Mouse (Mus musculus): Measurements from ENCODE around the gene Dapk2. TPM values are rescaled to one million over a fixed set of nuclear protein-coding genes. Genes with fewer than 3 reads are reported as not detected.

The Dapk2 gene
- polyA plus RNA-seq, 1 experiment: 22.8 TPM

DNA sequence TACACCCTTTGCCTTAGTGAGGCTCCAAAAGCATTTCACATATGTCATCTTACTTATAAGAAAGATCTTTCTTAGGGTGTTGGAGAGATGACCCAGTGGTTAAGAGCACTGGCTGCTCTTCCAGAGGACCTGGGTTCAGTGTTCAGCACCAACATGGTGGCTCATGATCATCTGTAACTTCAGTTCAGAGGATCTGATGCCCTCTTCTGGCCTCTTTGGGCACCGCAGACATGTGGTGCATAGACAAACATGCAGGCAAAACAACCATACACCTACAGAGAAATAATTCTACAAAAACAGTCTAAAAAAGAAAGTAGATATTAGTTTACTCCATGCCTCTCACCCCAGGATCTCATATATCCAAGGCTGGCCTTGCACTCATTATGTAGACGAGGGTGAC lies 2.1 kb downstream of the Dapk2 start:
- Histone ChIP-seq H3K27me3 (ENCODE audit: control insufficient read depth, insufficient read depth, insufficient read length) (no peaks in the 10 kb centered on the region), H3K4me3 (ENCODE audit: insufficient read depth, poor library complexity, severe bottlenecking) (no peak overlapping the region), H3K79me3 (ENCODE audit: low read depth) (no peaks in the 10 kb centered on the region), H3K79me2 (ENCODE audit: control insufficient read depth, insufficient read depth) (no peaks in the 10 kb centered on the region), H3K36me3 (ENCODE audit: control insufficient read depth, insufficient read depth) (no peaks in the 10 kb centered on the region), H3ac (ENCODE audit: control insufficient read depth, insufficient read length, low read depth) (no peak overlapping the region)
- TF ChIP-seq CTCF (IDR thresholded peaks at IDR 0.05; ENCODE audit: control insufficient read depth, insufficient read depth, insufficient read length) (no peak), FOSL1 (IDR thresholded peaks at IDR 0.05; ENCODE audit: insufficient read depth, low read length, poor library complexity, severe bottlenecking) (no peak), USF1 (IDR thresholded peaks at IDR 0.05; ENCODE audit: low read depth) (no peak), MAX (IDR thresholded peaks at IDR 0.05) (no peak), CEBPB (IDR thresholded peaks at IDR 0.05; ENCODE audit: low read depth) (no peak), MYOG (IDR thresholded peaks at IDR 0.05; ENCODE audit: control insufficient read depth, extremely low read depth, insufficient read length) (no peak), MYOD1 (IDR thresholded peaks at IDR 0.05; ENCODE audit: control insufficient read depth, insufficient read length, low read depth) (no peak)

GRCm38 (mm10) chr9:66162995-66163394 lies 5.0 kb downstream of the Dapk2 start:
- TF ChIP-seq MYOD1 (IDR thresholded peaks at IDR 0.05; ENCODE audit: control insufficient read depth, insufficient read length, low read depth) (no peak), MYOG (IDR thresholded peaks at IDR 0.05; ENCODE audit: control insufficient read depth, extremely low read depth, insufficient read length) (no peak), USF1 (IDR thresholded peaks at IDR 0.05; ENCODE audit: low read depth) (no peak), MAX (IDR thresholded peaks at IDR 0.05) (no peak), FOSL1 (IDR thresholded peaks at IDR 0.05; ENCODE audit: insufficient read depth, low read length, poor library complexity, severe bottlenecking) (no peak), CEBPB (IDR thresholded peaks at IDR 0.05; ENCODE audit: low read depth) (no peak), CTCF (IDR thresholded peaks at IDR 0.05; ENCODE audit: control insufficient read depth, insufficient read depth, insufficient read length) (no peak)
- no peaks in the 10 kb centered on the region for H3K79me2 ChIP-seq (ENCODE audit: control insufficient read depth, insufficient read depth)
- no peaks in the 10 kb centered on the region for H3K79me3 ChIP-seq (ENCODE audit: low read depth)
- no peak overlapping the region for H3ac ChIP-seq (ENCODE audit: control insufficient read depth, insufficient read length, low read depth)
- H3K4me3 ChIP-seq (ENCODE audit: insufficient read depth, poor library complexity, severe bottlenecking): no peak overlapping the region
- no peaks in the 10 kb centered on the region for H3K27me3 ChIP-seq (ENCODE audit: control insufficient read depth, insufficient read depth, insufficient read length)
- H3K36me3 ChIP-seq (ENCODE audit: control insufficient read depth, insufficient read depth): no peaks in the 10 kb centered on the region

- no peaks in the 10 kb centered on the region for H3K79me3 ChIP-seq (ENCODE audit: low read depth)
- H3K27me3 ChIP-seq (ENCODE audit: control insufficient read depth, insufficient read depth, insufficient read length): no peaks in the 10 kb centered on the region
- TF ChIP-seq USF1 (IDR thresholded peaks at IDR 0.05; ENCODE audit: low read depth): no peak
- TF ChIP-seq FOSL1 (IDR thresholded peaks at IDR 0.05; ENCODE audit: insufficient read depth, low read length, poor library complexity, severe bottlenecking): no peak
- no peak for TF ChIP-seq CTCF (IDR thresholded peaks at IDR 0.05; ENCODE audit: control insufficient read depth, insufficient read depth, insufficient read length)
- TF ChIP-seq CEBPB (IDR thresholded peaks at IDR 0.05; ENCODE audit: low read depth): no peak
- TF ChIP-seq MYOD1 (IDR thresholded peaks at IDR 0.05; ENCODE audit: control insufficient read depth, insufficient read length, low read depth): no peak
- TF ChIP-seq MYOG (IDR thresholded peaks at IDR 0.05; ENCODE audit: control insufficient read depth, extremely low read depth, insufficient read length): no peak
- no peak for TF ChIP-seq MAX (IDR thresholded peaks at IDR 0.05)
- H3K36me3 ChIP-seq (ENCODE audit: control insufficient read depth, insufficient read depth): no peaks in the 10 kb centered on the region
- H3K4me3 ChIP-seq (ENCODE audit: insufficient read depth, poor library complexity, severe bottlenecking): no peak overlapping the region
- H3K79me2 ChIP-seq (ENCODE audit: control insufficient read depth, insufficient read depth): no peaks in the 10 kb centered on the region
- H3ac ChIP-seq (ENCODE audit: control insufficient read depth, insufficient read length, low read depth): no peak overlapping the region
Measured at GRCm38 (mm10) chr9:66167222-66167621, 9.2 kb downstream of the Dapk2 start.

GRCm38 (mm10) chr9:66168233-66168632 lies 10.2 kb downstream of the Dapk2 start:
- no peaks in the 10 kb centered on the region for H3K79me3 ChIP-seq (ENCODE audit: low read depth)
- no peaks in the 10 kb centered on the region for H3K36me3 ChIP-seq (ENCODE audit: control insufficient read depth, insufficient read depth)
- H3K4me3 ChIP-seq (ENCODE audit: insufficient read depth, poor library complexity, severe bottlenecking): no peak overlapping the region
- H3K79me2 ChIP-seq (ENCODE audit: control insufficient read depth, insufficient read depth): no peaks in the 10 kb centered on the region
- no peak overlapping the region for H3ac ChIP-seq (ENCODE audit: control insufficient read depth, insufficient read length, low read depth)
- H3K27me3 ChIP-seq (ENCODE audit: control insufficient read depth, insufficient read depth, insufficient read length): no peaks in the 10 kb centered on the region
- TF ChIP-seq MAX (IDR thresholded peaks at IDR 0.05) (no peak), MYOG (IDR thresholded peaks at IDR 0.05; ENCODE audit: control insufficient read depth, extremely low read depth, insufficient read length) (no peak), CTCF (IDR thresholded peaks at IDR 0.05; ENCODE audit: control insufficient read depth, insufficient read depth, insufficient read length) (no peak), MYOD1 (IDR thresholded peaks at IDR 0.05; ENCODE audit: control insufficient read depth, insufficient read length, low read depth) (no peak), FOSL1 (IDR thresholded peaks at IDR 0.05; ENCODE audit: insufficient read depth, low read length, poor library complexity, severe bottlenecking) (no peak), USF1 (IDR thresholded peaks at IDR 0.05; ENCODE audit: low read depth) (no peak), CEBPB (IDR thresholded peaks at IDR 0.05; ENCODE audit: low read depth) (no peak)

DNA sequence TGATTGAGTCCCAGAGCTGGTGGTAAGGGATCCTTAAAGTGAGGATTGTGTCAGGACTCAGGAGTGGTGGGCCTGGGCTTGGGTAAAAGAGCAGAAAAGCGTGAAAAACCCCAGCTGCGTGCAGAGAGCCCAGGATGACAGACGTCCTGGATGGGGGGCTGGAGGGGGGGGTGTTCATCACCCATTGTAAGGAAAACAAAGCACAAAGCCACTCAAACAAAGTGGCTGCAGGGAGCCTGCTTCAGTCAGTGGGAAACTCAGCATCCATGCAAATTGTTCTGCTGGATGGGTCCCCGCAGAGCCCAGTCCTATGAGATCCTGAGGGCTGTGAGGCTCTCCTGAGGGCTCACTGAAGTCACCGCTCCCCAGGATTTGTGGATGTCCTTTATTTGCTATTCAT lies 12.5 kb downstream of the Dapk2 start:
- Histone ChIP-seq H3K4me3 (ENCODE audit: insufficient read depth, poor library complexity, severe bottlenecking) (no peak overlapping the region), H3K79me2 (ENCODE audit: control insufficient read depth, insufficient read depth) (no peaks in the 10 kb centered on the region), H3ac (ENCODE audit: control insufficient read depth, insufficient read length, low read depth) (no peak overlapping the region), H3K36me3 (ENCODE audit: control insufficient read depth, insufficient read depth) (no peaks in the 10 kb centered on the region), H3K27me3 (ENCODE audit: control insufficient read depth, insufficient read depth, insufficient read length) (no peaks in the 10 kb centered on the region), H3K79me3 (ENCODE audit: low read depth) (no peaks in the 10 kb centered on the region)
- TF ChIP-seq USF1 (IDR thresholded peaks at IDR 0.05; ENCODE audit: low read depth) (no peak), FOSL1 (IDR thresholded peaks at IDR 0.05; ENCODE audit: insufficient read depth, low read length, poor library complexity, severe bottlenecking) (no peak), MAX (IDR thresholded peaks at IDR 0.05) (no peak), CEBPB (IDR thresholded peaks at IDR 0.05; ENCODE audit: low read depth) (no peak), CTCF (IDR thresholded peaks at IDR 0.05; ENCODE audit: control insufficient read depth, insufficient read depth, insufficient read length) (no peak), MYOG (IDR thresholded peaks at IDR 0.05; ENCODE audit: control insufficient read depth, extremely low read depth, insufficient read length) (no peak), MYOD1 (IDR thresholded peaks at IDR 0.05; ENCODE audit: control insufficient read depth, insufficient read length, low read depth) (no peak)

All from C2C12 (cell line).